Mouse (Mus musculus) bone marrow, adult 2 months (tissue): Measurements from ENCODE around the gene Zfand3. TPM values are rescaled to one million over a fixed set of nuclear protein-coding genes. Genes with fewer than 3 reads are reported as not detected.

Experiments used
- H3K27ac ChIP-seq: fragments of 200-500 bp; 2 replicates; pipeline ENCODE4 v1.5.1; 2012; ENCODE audit warnings: low read depth, mild to moderate bottlenecking, control low read depth, inconsistent platforms, low read length; ENCODE audit not compliant: control insufficient read depth, poor library complexity, insufficient read depth
- H3K4me1 ChIP-seq: fragments of 200-500 bp; 2 replicates; pipeline ENCODE4 v1.6.1; 2011; ENCODE audit warnings: low read length; ENCODE audit not compliant: control insufficient read depth, insufficient read depth
- H3K4me3 ChIP-seq: fragments of 200-500 bp; replicated peaks from 2 replicates; pipeline ENCODE3; 2011; ENCODE audit warnings: mild to moderate bottlenecking, low read depth, low read length, control low read depth; ENCODE audit not compliant: control insufficient read depth
- CTCF ChIP-seq: fragments of 200-500 bp; IDR thresholded peaks from 2 replicates; pipeline ENCODE4 v1.5.1; 2011; ENCODE audit warnings: low read length, control low read depth; ENCODE audit not compliant: control insufficient read depth, insufficient read depth
- POLR2A ChIP-seq: fragments of 200-500 bp; IDR thresholded peaks from 2 replicates; pipeline ENCODE4 v1.6.1; 2011; ENCODE audit warnings: low read depth, mild to moderate bottlenecking, control low read depth, low read length, borderline replicate concordance; ENCODE audit not compliant: control insufficient read depth
- WGBS: fragments of 180-500 bp; shearing (Covaris S2); methylation state at CpG from one replicate; pipeline ENCODE4 v1.1.7; 2018; 5-methylcytosine and 5-hydroxymethylcytosine counted together
- polyA plus RNA-seq: library from polyadenylated mRNA; stranded (reverse); fragments of >200 nt; gene quantifications from 2 replicates; pipeline ENCODE4 v1.2.4, GENCODE M21; 2011; ENCODE audit warnings: low replicate concordance; ENCODE audit not compliant: missing spikeins, insufficient read depth, insufficient read length

The Zfand3 gene
- polyA plus RNA-seq, 1 experiment = 46.6 TPM

DNA sequence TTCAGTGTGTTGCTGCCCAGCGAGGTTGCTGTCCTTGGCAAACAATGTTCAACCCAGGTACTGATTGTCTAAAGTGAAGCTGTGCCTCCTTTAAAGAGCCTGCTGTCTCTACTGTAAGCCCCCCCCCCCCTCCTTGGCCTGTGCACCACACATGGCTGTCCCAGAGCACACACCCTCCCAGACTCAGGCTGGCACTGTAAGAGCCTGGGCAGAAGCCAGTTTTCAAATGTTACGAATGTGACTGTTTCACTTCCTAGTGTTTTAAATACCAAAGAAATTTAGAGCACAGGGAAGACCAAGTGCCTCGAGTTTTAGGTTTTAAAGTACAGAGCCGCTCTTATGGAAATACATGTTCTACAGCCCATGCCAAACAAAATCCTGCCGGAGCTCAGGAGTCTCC, 234.9 kb downstream of the Zfand3 start:
- TF ChIP-seq CTCF (no peak), POLR2A (no peak)

DNA sequence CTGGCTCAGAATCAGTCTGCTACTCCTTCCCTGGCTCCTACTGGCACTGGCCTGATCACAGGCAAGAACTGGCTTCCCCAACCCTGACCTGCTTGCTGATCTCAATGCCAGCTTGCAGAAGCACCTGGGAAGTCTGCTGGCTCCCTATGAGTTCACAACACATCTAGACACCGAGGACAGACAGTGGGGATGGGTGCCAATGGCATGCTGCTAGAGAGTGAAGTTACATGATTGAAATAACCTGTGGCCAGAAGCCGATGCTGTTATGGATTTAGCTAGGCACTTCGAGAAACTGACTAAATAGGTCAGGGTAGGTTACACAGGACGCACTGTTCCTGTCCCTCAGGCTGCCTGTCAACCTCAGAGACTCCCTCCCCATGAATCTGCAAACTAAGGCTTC, 236.1 kb downstream of the Zfand3 start:
- TF ChIP-seq POLR2A = no peak
- TF ChIP-seq CTCF = no peak
- Histone ChIP-seq H3K27ac (no peak overlapping the region), H3K4me1 (no peaks in the 10 kb centered on the region), H3K4me3 (no peak overlapping the region)
- WGBS = 83% methylated on average over 4 of the region's 4 CpGs

More for the DNA sequence above, 234.9 kb downstream of the Zfand3 start:
- Histone ChIP-seq H3K4me3 (no peak overlapping the region), H3K27ac (no peak overlapping the region), H3K4me1 (no peaks in the 10 kb centered on the region)
- WGBS = 75% methylated on average over 5 of the region's 5 CpGs

DNA sequence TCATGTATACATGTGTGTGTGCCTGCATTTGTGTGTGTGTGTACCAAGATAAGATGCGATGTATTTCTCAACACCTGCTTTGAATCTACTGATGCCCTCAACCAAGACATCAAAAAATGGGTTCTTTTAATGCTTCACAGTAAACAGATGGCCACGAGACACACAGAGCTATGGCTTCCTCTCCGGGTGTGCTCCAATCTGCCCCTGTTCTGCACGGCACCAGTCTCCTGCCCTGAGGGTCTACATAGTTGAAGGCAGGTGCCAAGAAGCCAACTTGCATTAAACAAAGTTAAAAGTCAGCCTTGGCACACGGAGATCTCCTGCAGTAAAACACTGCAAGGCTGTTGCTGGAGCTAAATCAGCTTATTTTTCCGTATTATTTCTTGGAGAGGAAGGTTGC, 236.5 kb downstream of the Zfand3 start:
- WGBS = 82% methylated on average over 6 of the region's 6 CpGs
- Histone ChIP-seq H3K4me1 (no peaks in the 10 kb centered on the region), H3K4me3 (no peak overlapping the region), H3K27ac (no peak overlapping the region)
- TF ChIP-seq CTCF (no peak), POLR2A (no peak)

DNA sequence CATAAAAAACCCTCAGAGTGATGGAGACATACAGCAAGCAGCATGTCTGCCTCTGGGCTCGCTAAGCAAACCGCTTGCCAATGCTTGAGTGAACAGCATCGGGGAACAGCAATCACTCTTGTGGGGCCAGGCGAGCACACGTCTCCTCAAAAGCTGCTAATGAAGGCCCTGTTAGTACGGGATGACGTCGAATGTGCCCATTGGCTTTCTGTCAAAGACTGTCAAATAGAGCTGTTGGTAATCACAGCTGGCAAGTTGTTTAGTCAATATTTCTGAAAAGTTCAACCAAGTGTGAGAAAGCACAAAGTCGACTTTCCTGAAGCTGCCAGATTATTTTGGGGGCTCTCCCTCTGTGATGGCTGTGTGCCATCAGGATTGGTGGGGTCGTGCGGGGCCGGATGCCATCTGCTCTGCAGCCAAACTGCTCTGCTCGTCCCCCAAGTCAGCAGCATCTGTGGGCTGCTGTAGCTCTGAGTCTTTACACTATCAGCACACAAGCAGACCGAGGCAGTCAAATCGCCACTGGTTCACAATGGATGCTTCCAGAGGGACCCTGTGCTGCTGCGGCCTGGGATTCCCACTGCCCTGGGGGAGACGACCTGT, 237.3 kb downstream of the Zfand3 start:
- no peaks in the 10 kb centered on the region for H3K4me1 ChIP-seq
- no peak overlapping the region for H3K4me3 ChIP-seq
- H3K27ac ChIP-seq = no peak overlapping the region
- TF ChIP-seq POLR2A = no peak
- TF ChIP-seq CTCF = no peak
- WGBS = 84% methylated on average over 17 of the region's 17 CpGs

DNA sequence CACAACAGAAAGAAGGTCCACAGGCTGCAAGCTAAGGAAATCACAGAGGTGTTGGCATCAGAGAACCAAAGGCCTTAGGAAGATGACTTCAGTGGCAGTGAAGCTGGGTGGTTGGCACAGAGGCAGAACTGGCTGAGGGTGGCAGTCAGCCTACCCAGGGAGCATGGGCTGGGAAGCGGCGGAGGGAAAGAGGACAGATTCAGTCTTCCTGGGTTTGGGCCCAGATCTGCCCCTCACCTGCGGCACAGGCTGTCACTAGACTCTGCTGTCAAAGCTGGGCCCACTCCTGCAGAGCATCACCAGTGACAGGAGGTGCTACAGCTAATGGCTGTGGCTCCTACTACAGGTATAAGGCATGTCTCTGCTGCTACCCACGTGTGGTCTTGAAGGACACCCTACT, 238.1 kb downstream of the Zfand3 start:
- Histone ChIP-seq H3K4me3 (no peak overlapping the region), H3K4me1 (no peaks in the 10 kb centered on the region), H3K27ac (no peak overlapping the region)
- WGBS = 85% methylated on average over 4 of the region's 4 CpGs
- TF ChIP-seq CTCF = no peak
- no peak for TF ChIP-seq POLR2A

DNA sequence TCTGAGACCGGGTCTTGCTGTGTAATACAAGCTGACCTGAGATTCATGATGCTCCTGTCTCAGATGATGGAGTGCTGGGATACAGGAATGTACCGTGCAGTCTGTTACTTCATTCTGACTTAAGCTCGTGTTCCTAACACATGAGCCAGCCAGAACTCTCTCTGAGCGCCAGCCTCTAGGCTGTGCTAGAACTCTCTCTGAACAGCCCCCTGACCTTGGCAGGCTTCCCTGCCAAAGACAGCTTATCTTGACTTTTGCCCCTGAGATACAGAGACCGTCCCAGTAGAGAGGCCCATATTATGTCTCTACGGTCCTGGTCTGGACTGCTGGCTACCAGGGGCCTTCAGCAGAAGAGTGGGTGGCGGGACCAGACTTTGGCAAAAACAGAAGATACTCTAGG, 239.0 kb downstream of the Zfand3 start:
- WGBS = 81% methylated on average over 7 of the region's 7 CpGs
- Histone ChIP-seq H3K4me3 (no peak overlapping the region), H3K27ac (no peak overlapping the region), H3K4me1 (no peaks in the 10 kb centered on the region)
- TF ChIP-seq CTCF = no peak
- TF ChIP-seq POLR2A = no peak

DNA sequence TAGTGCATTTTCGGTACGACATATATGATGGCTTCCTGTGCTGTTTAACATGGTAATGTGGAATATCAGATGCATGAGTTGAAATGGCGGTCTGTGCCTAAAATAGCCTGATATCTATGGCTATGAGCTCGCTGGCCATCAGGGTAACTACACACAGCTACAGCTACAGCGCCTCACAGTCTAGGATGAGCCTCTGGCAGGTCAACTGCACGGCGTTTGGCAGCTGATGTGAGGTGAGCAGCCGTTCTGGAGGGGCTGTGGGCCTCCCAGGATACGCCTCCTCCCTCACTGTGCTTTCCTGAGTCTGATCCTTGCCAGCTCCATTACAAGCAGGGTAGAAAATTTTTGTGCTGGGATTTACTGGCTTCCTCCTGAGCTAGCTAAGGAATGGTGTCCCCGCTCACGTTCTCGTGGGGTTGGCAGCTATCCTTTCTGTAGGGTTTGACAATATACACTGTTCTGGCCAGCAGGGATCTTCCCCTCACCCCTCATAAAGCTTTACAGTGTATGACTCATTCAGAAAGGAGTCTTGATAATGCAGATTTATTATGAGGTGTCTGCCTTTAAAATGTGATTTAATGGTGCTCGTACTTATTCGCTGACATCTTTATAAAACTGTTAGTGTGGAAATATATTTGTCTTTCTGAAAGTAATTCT, 240.2 kb downstream of the Zfand3 start:
- Histone ChIP-seq H3K27ac (no peak overlapping the region), H3K4me1 (no peaks in the 10 kb centered on the region), H3K4me3 (no peak overlapping the region)
- WGBS = 85% methylated on average over 14 of the region's 14 CpGs
- TF ChIP-seq CTCF (no peak), POLR2A (no peak)

DNA sequence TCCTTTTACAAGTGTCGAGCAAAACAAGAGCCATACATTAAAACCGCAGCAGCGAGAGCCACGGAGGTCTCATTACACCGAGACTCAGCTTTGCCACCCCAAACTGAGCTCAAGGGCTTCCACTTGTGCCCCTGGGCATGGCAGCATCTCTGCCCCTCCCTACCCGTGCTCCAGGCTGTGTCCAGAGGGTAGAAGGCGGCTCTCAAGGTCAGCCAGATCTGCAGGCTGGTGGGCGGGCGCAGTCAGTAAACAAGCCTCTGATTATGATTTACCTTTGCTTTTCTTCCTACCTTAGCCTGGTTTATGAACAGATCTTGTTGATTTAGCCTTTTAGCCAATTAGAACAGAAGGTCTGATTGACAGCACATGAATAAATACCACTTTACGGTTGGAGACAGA, 240.8 kb downstream of the Zfand3 start:
- H3K4me1 ChIP-seq = no peaks in the 10 kb centered on the region
- 90% methylated on average over 10 of the region's 10 CpGs for WGBS
- H3K27ac ChIP-seq = no peak overlapping the region
- no peak for TF ChIP-seq CTCF
- H3K4me3 ChIP-seq = no peak overlapping the region

DNA sequence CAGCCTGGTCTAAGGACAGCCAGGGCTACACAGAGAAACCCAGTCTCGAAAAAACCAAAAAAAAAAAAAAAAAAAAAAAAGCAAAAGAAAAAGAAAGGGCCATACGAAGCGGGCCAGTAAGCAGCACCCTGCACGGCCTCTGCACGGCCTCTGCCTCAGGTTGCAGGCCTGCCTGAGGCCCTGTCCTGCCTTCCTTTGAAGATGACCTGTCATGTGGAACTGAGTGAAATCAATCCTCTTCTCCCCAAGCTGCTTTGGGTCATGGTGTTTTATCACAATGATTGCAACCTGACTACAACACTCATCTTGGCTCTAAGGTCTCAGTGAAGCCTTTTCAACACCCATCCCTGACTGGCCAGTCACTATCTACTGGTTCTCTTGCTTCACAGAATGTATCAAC, 248.5 kb downstream of the Zfand3 start:
- no peak overlapping the region for H3K27ac ChIP-seq
- no peak for TF ChIP-seq CTCF
- TF ChIP-seq POLR2A = no peak
- no peak overlapping the region for H3K4me3 ChIP-seq
- 87% methylated on average over 5 of the region's 5 CpGs for WGBS
- no peaks in the 10 kb centered on the region for H3K4me1 ChIP-seq
